11 mouse cellular contexts compared by ENCODE assay signal in the genomic region with DNA sequence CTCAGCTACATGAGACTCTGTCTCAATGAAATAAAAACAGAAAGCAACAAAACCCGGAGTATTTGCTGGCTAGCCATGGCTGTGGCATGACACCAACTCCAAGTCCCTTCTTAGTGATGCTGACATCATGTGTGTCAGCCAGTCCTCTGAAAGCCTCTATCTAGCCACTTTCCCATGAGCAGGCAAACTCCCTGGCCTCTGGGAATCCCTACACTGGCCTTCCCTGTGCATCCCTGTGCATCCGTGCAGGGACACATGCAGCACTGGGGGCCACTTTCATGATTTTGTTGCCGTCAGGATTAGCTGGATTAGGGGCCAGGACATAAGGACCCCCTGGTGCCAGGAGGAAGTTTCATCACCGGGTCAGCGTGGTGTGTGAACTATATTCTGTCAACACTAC. TPM values are rescaled to one million over a fixed set of nuclear protein-coding genes. Genes with fewer than 3 reads are reported as not detected.
DNase-seq lines count a peak whose midpoint lies in the region; ATAC-seq lines count a peak whose summit lies in the region.
"Had no signal": no experiment of that assay in that cellular context is flagged by ENCODE, and none has a peak within 500 bp of the region (broad histone marks: within the 10 kb centered on the region; RNA-seq: fewer than 3 reads in every experiment).

No protein-coding gene starts in this region.

- WGBS in neural tube, embryonic 11.5 days: 35% methylated on average over 5 of the region's 5 CpGs
- 44% methylated on average over 5 of the region's 5 CpGs for WGBS in stomach, embryonic 16.5 days

- H3K4me3 ChIP-seq in neural tube, embryonic 11.5 days (ENCODE audit: low read depth, low read length): no peak overlapping the region
- no peak overlapping the region for H3K4me3 ChIP-seq in stomach, embryonic 16.5 days (replicated peaks; ENCODE audit: low read length)
- H3K4me3 ChIP-seq: liver, embryonic 13.5 days had no signal

- ATAC-seq in cerebellum, adult (ENCODE audit: insufficient number of reproducible peaks, low FRiP score, low TSS enrichment): no peak
- ATAC-seq in neural tube, embryonic 11.5 days (ENCODE audit: insufficient read depth, low FRiP score, low TSS enrichment): no peak
- no peak for ATAC-seq in stomach, embryonic 16.5 days (ENCODE audit: insufficient read depth, low FRiP score)

- peak; percentile 44 for DNase-seq in cerebellum, adult 11 months
- DNase-seq in neural tube, embryonic 11.5 days (ENCODE audit: low spot score): no peak
- DNase-seq in neural tube, embryonic 10.5 days (ENCODE audit: extremely low spot score, low spot score): no peak
- peak; percentile 26 for DNase-seq in induced T-regulatory cell, adult 2 months (ENCODE audit: low read depth)
- DNase-seq in thymus, postnatal 36 days: no peak
- no peak for DNase-seq in adrenal gland, adult 8-10 months
- DNase-seq: adrenal gland, adult 2 months; liver, embryonic 13.5 days had no signal

- H3K9me3 ChIP-seq in neural tube, embryonic 11.5 days (ENCODE audit: control insufficient read depth, low read length): no peaks in the 10 kb centered on the region
- no peaks in the 10 kb centered on the region for H3K9me3 ChIP-seq in stomach, embryonic 16.5 days (replicated peaks; ENCODE audit: control insufficient read depth, low read length)
- H3K9me3 ChIP-seq: embryonic facial prominence, embryonic 12.5 days; liver, embryonic 13.5 days had no signal

- no peaks in the 10 kb centered on the region for H3K36me3 ChIP-seq in neural tube, embryonic 11.5 days (ENCODE audit: control insufficient read depth, insufficient read depth, low read length)
- H3K36me3 ChIP-seq in stomach, embryonic 16.5 days (ENCODE audit: control insufficient read depth, insufficient read depth, low read length): no peaks in the 10 kb centered on the region

- H3K27ac ChIP-seq in neural tube, embryonic 11.5 days (ENCODE audit: low read depth, low read length): peak overlapping the region; percentile 62; the same call in 1 of the 2 replicates
- peak overlapping the region; percentile 77; the same call in 1 of the 2 replicates for H3K27ac ChIP-seq in stomach, embryonic 16.5 days (ENCODE audit: low read length)
- H3K27ac ChIP-seq: liver, embryonic 13.5 days had no signal

- H3K4me1 ChIP-seq in neural tube, embryonic 11.5 days (ENCODE audit: control insufficient read depth, insufficient read depth, low read length): peaks cover 87% of the 10 kb centered on the region
- H3K4me1 ChIP-seq in stomach, embryonic 16.5 days (ENCODE audit: control insufficient read depth, insufficient read depth, low read length): peaks cover 87% of the 10 kb centered on the region

- H3K27me3 ChIP-seq in neural tube, embryonic 11.5 days (ENCODE audit: control insufficient read depth, insufficient read depth, low read length): no peaks in the 10 kb centered on the region
- H3K27me3 ChIP-seq in stomach, embryonic 16.5 days (ENCODE audit: control insufficient read depth, insufficient read depth, low read length): no peaks in the 10 kb centered on the region
- H3K27me3 ChIP-seq: embryonic facial prominence, embryonic 12.5 days; liver, embryonic 13.5 days had no signal

- no peak overlapping the region for H3K9ac ChIP-seq in neural tube, embryonic 11.5 days (ENCODE audit: low read length)
- H3K9ac ChIP-seq in stomach, embryonic 16.5 days (ENCODE audit: low read length): peak overlapping the region; percentile 47
- H3K9ac ChIP-seq: embryonic facial prominence, embryonic 12.5 days; liver, embryonic 13.5 days had no signal

- H3K4me2 ChIP-seq in neural tube, embryonic 11.5 days (ENCODE audit: low read depth): peak overlapping the region; percentile 5; the same call in 1 of the 2 replicates
- H3K4me2 ChIP-seq in stomach, embryonic 16.5 days (ENCODE audit: low read depth, low read length): peak overlapping the region; percentile 38; the same call in 1 of the 2 replicates
- H3K4me2 ChIP-seq: liver, embryonic 13.5 days had no signal

RNA-seq across cellular contexts. Expression of a gene that starts 20.0 kb away (rescaled TPM):
- 22.8 and 24.2 TPM in 2 replicates for polyA plus RNA-seq in neural tube, embryonic 11.5 days (2014; fragmentation: Nextera tagmentation; extraction: Ambion mirVana)
- polyA plus RNA-seq in stomach, embryonic 16.5 days (2015; fragmentation: Nextera tagmentation; extraction: Ambion mirVana): 28.5 and 31.1 TPM in 2 replicates
- total RNA-seq in adrenal gland, adult 8-10 months (2022): 10 to 100 TPM; 61.8 to 83.5 (median 72.3) TPM

RNA-seq across cellular contexts. Expression of a gene that starts 56.4 kb away (rescaled TPM):
- 22.2 and 26.3 TPM in 2 replicates for polyA plus RNA-seq in neural tube, embryonic 11.5 days (2014; fragmentation: Nextera tagmentation; extraction: Ambion mirVana)
- 21.9 and 22.0 TPM in 2 replicates for polyA plus RNA-seq in stomach, embryonic 16.5 days (2015; fragmentation: Nextera tagmentation; extraction: Ambion mirVana)
- total RNA-seq in adrenal gland, adult 8-10 months (2022): 10 to 100 TPM; 11.8 to 15.2 (median 13.1) TPM

Comparison
In these comparisons a context has a peak if more than half of its experiments do, and no peak if none do; other contexts are left out.
1. DNase-seq: peak in cerebellum, adult 11 months (single experiment) and induced T-regulatory cell, adult 2 months (single experiment); none in neural tube, embryonic 11.5 days (single experiment), neural tube, embryonic 10.5 days (single experiment), thymus, postnatal 36 days (0 of 2) and adrenal gland, adult 8-10 months (single experiment).